Mouse (Mus musculus): ENCODE measurements around the gene Gm10643.

DNA sequence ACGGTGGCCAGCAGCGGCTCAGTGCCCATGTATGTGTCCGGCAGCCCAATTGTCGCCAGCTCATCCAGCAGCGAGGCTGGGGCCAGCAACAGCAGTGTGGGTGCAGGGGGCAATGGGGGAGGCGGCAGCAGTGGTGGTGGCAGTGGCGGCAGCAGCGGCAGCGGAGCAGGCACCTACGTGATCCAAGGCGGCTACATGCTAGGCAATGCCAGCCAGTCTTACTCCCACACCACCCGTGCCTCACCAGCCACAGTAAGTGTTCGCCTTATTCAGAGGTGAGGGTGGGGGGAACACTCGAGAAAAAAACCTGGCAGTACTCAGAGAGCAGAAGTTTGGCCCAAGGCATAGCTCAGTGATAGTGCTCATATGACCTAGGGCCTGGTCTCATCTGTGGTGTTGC, 22.9 kb upstream of the Gm10643 start:
- no peak for TF ChIP-seq MAFK (IDR thresholded peaks at IDR 0.05; ENCODE audit: insufficient read depth, low read depth, low read length)
- TF ChIP-seq ZNF384 (IDR thresholded peaks at IDR 0.05; ENCODE audit: low read depth, low read length): no peak
- TF ChIP-seq CHD2 (IDR thresholded peaks at IDR 0.05; ENCODE audit: low read depth, low read length): no peak
- no peak for TF ChIP-seq HCFC1 (IDR thresholded peaks at IDR 0.05; ENCODE audit: borderline replicate concordance, insufficient read depth, low read length)

Measured in ES-E14 (cell line).